Mouse (Mus musculus) myocyte (in vitro differentiated cells): ENCODE results near the gene Myo6.

ENCODE experiments used
- CEBPB ChIP-seq: IDR thresholded peaks from 2 replicates; pipeline ENCODE4 v1.6.1; 2011; ENCODE audit warnings: mild to moderate bottlenecking, moderate library complexity; ENCODE audit not compliant: poor library complexity, insufficient read depth, severe bottlenecking
- E2F4 ChIP-seq: IDR thresholded peaks from one replicate; pipeline ENCODE4 v1.6.1; 2011; ENCODE audit warnings: mild to moderate bottlenecking, control low read depth, moderate library complexity; ENCODE audit not compliant: insufficient read depth
- MAX ChIP-seq: IDR thresholded peaks from one replicate; pipeline ENCODE4 v1.6.1; 2011; ENCODE audit warnings: low read depth, mild to moderate bottlenecking, control low read depth
- MYOD1 ChIP-seq, 3 experiments: IDR thresholded peaks; one replicate each; pipeline ENCODE4 v1.6.1; 2011; ENCODE audit warnings: control low read depth in 2 of 3, low read depth in 2 of 3, mild to moderate bottlenecking in 2 of 3, moderate library complexity in 1 of 3; ENCODE audit not compliant: insufficient read length in 2 of 3, control insufficient read depth in 1 of 3
- MYOG ChIP-seq, 3 experiments: IDR thresholded peaks; one replicate each; pipeline ENCODE4 v1.6.1; 2011; ENCODE audit warnings: control low read depth in 2 of 3, low read depth in 2 of 3, mild to moderate bottlenecking in 2 of 3; ENCODE audit not compliant: insufficient read length in 2 of 3, control insufficient read depth in 1 of 3, insufficient read depth in 1 of 3
- POLR2A ChIP-seq: IDR thresholded peaks from one replicate; pipeline ENCODE4 v1.6.1; 2011; ENCODE audit warnings: low read depth, mild to moderate bottlenecking, control low read depth, moderate library complexity; ENCODE audit not compliant: insufficient read length
- POLR2AphosphoS2 ChIP-seq: IDR thresholded peaks from one replicate; pipeline ENCODE4 v1.6.1; 2011; ENCODE audit warnings: low read depth, control low read depth; ENCODE audit not compliant: insufficient read length
- REST ChIP-seq: IDR thresholded peaks from one replicate; pipeline ENCODE4 v1.6.1; 2011; ENCODE audit warnings: mild to moderate bottlenecking, control low read depth, moderate library complexity; ENCODE audit not compliant: insufficient read depth, insufficient read length
- SRF ChIP-seq: IDR thresholded peaks from one replicate; pipeline ENCODE4 v1.6.1; 2011; ENCODE audit warnings: low read depth; ENCODE audit not compliant: control insufficient read depth, insufficient read length
- TCF12 ChIP-seq: IDR thresholded peaks from one replicate; pipeline ENCODE4 v1.6.1; 2011; ENCODE audit warnings: mild to moderate bottlenecking, control low read depth; ENCODE audit not compliant: poor library complexity, insufficient read depth, severe bottlenecking
- TCF3 ChIP-seq: IDR thresholded peaks from one replicate; pipeline ENCODE4 v1.6.1; 2011; ENCODE audit warnings: low read depth, control low read depth; ENCODE audit not compliant: insufficient read length
- USF1 ChIP-seq: IDR thresholded peaks from one replicate; pipeline ENCODE4 v1.6.1; 2011; ENCODE audit warnings: low read depth, mild to moderate bottlenecking, control low read depth, moderate library complexity

GRCm38 (mm10) chr9:80307629-80308028, 142.8 kb downstream of the Myo6 start:
- TF ChIP-seq REST (no peak), POLR2A (no peak), USF1 (no peak), CEBPB (no peak), E2F4 (no peak), MYOD1 (IDR thresholded peaks at IDR 0.05; ENCODE audit: control insufficient read depth in 1 of 3, insufficient read length in 2 of 3, low read depth in 2 of 3) (no peak), MAX (no peak), TCF12 (no peak), POLR2AphosphoS2 (no peak), MYOG (IDR thresholded peaks at IDR 0.05; ENCODE audit: control insufficient read depth in 1 of 3, insufficient read depth in 1 of 3, insufficient read length in 2 of 3, low read depth in 2 of 3) (no peak), TCF3 (no peak), SRF (no peak)
